Mouse (Mus musculus): ENCODE results near the gene Gm13272. TPM values are rescaled to one million over a fixed set of nuclear protein-coding genes. Genes with fewer than 3 reads are reported as not detected.
"Not testable (repeated sequence)": the region's sequence is repeated elsewhere in the genome, so short reads cannot be mapped to it uniquely, and the experiment has no call there.

The Gm13272 gene
- polyA plus RNA-seq, 1 experiment from 2014 or later, result not detected

- H3K27ac ChIP-seq (ENCODE audit: low read depth, low read length), result peak overlapping the region; percentile 93
- peak overlapping the region; percentile 41 for H3K4me3 ChIP-seq (ENCODE audit: low read length)
- H3K36me3 ChIP-seq (ENCODE audit: control insufficient read depth, insufficient read depth, low read length); H3K27me3 ChIP-seq (ENCODE audit: control insufficient read depth, insufficient read depth, low read length); H3K4me1 ChIP-seq (ENCODE audit: control insufficient read depth, insufficient read depth, low read length); H3K9me3 ChIP-seq (ENCODE audit: control insufficient read depth, low read length): not testable (repeated sequence)
- peak overlapping the region; percentile 69 for H3K4me2 ChIP-seq (replicated peaks; ENCODE audit: low read depth, low read length)
- H3K9ac ChIP-seq (ENCODE audit: low read depth, low read length), result peak overlapping the region; percentile 62
- WGBS, result 1% methylated on average over 15 of the region's 21 CpGs
- ATAC-seq (ENCODE audit: low FRiP score, low TSS enrichment), result peak; percentile 100
Measured at GRCm38 (mm10) chr4:88757628-88758031, 22.0 kb upstream of the Gm13272 start.

- H3K4me3 ChIP-seq (ENCODE audit: low read length); H3K9ac ChIP-seq (ENCODE audit: low read depth, low read length); H3K4me2 ChIP-seq (replicated peaks; ENCODE audit: low read depth, low read length); H3K27ac ChIP-seq (ENCODE audit: low read depth, low read length); H3K27me3 ChIP-seq (ENCODE audit: control insufficient read depth, insufficient read depth, low read length); H3K4me1 ChIP-seq (ENCODE audit: control insufficient read depth, insufficient read depth, low read length); ATAC-seq (ENCODE audit: low FRiP score, low TSS enrichment); H3K36me3 ChIP-seq (ENCODE audit: control insufficient read depth, insufficient read depth, low read length); H3K9me3 ChIP-seq (ENCODE audit: control insufficient read depth, low read length): not testable (repeated sequence)
- 93% methylated on average over 8 of the region's 9 CpGs for WGBS
Measured at GRCm38 (mm10) chr4:88758751-88759150, 20.9 kb upstream of the Gm13272 start.

- H3K9me3 ChIP-seq (ENCODE audit: control insufficient read depth, low read length); ATAC-seq (ENCODE audit: low FRiP score, low TSS enrichment); H3K27me3 ChIP-seq (ENCODE audit: control insufficient read depth, insufficient read depth, low read length); H3K36me3 ChIP-seq (ENCODE audit: control insufficient read depth, insufficient read depth, low read length); H3K27ac ChIP-seq (ENCODE audit: low read depth, low read length); H3K9ac ChIP-seq (ENCODE audit: low read depth, low read length); H3K4me1 ChIP-seq (ENCODE audit: control insufficient read depth, insufficient read depth, low read length): not testable (repeated sequence)
- peak within 1 kb of the TSS; percentile 17; the same call in 1 of the 2 replicates for H3K4me3 ChIP-seq (ENCODE audit: low read length)
- H3K4me2 ChIP-seq (replicated peaks; ENCODE audit: low read depth, low read length), result peak within 1 kb of the TSS; percentile 24; the same call in 1 of the 2 replicates
- WGBS, result 19% methylated on average over 7 of the region's 14 CpGs
Measured at GRCm38 (mm10) chr4:88759610-88760268, 19.9 kb upstream of the Gm13272 start, which contains the start of gene Gm13283. TSS of gene Gm13283 (plus strand) at chr4:88760119.

DNA sequence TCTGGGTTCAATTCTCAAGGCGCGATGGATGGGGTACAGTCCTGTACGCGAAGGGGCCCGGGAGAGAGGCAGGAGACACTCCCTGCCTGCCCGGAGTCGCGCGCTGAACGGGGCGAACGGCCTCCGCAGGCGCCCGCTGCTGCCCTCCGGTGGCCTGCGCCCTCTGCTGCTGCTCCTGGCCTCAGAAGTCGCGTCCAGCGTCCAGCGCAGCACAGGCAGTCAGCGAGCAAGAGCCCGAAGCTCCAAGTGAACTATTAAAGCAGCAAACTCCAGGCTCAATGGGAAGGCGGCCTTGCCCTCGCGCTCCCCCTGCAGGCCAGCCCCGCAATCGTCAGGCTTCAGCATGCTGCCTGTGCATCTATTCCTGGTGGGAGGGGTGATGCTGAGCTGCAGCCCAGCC lies 19.2 kb upstream of the Gm13272 start:
- H3K36me3 ChIP-seq (ENCODE audit: control insufficient read depth, insufficient read depth, low read length); H3K9me3 ChIP-seq (ENCODE audit: control insufficient read depth, low read length); H3K9ac ChIP-seq (ENCODE audit: low read depth, low read length); H3K4me1 ChIP-seq (ENCODE audit: control insufficient read depth, insufficient read depth, low read length); H3K27me3 ChIP-seq (ENCODE audit: control insufficient read depth, insufficient read depth, low read length); H3K27ac ChIP-seq (ENCODE audit: low read depth, low read length); ATAC-seq (ENCODE audit: low FRiP score, low TSS enrichment): not testable (repeated sequence)
- Histone ChIP-seq H3K4me2 (replicated peaks; ENCODE audit: low read depth, low read length) (peak overlapping the region; percentile 24; the same call in 1 of the 2 replicates), H3K4me3 (ENCODE audit: low read length) (peak overlapping the region; percentile 17; the same call in 1 of the 2 replicates)
- 0% methylated on average over 23 of the region's 28 CpGs for WGBS

GRCm38 (mm10) chr4:88761776-88762175 lies 17.9 kb upstream of the Gm13272 start:
- not testable (repeated sequence) for H3K4me2 ChIP-seq (replicated peaks; ENCODE audit: low read depth, low read length); H3K36me3 ChIP-seq (ENCODE audit: control insufficient read depth, insufficient read depth, low read length); ATAC-seq (ENCODE audit: low FRiP score, low TSS enrichment); H3K4me1 ChIP-seq (ENCODE audit: control insufficient read depth, insufficient read depth, low read length); H3K27me3 ChIP-seq (ENCODE audit: control insufficient read depth, insufficient read depth, low read length); H3K27ac ChIP-seq (ENCODE audit: low read depth, low read length); H3K9me3 ChIP-seq (ENCODE audit: control insufficient read depth, low read length); H3K9ac ChIP-seq (ENCODE audit: low read depth, low read length); H3K4me3 ChIP-seq (ENCODE audit: low read length)
- 70% methylated on average over 6 of the region's 8 CpGs for WGBS

GRCm38 (mm10) chr4:88762341-88762740 lies 17.3 kb upstream of the Gm13272 start:
- not testable (repeated sequence) for H3K27ac ChIP-seq (ENCODE audit: low read depth, low read length); H3K36me3 ChIP-seq (ENCODE audit: control insufficient read depth, insufficient read depth, low read length); H3K4me3 ChIP-seq (ENCODE audit: low read length); H3K4me2 ChIP-seq (replicated peaks; ENCODE audit: low read depth, low read length); H3K4me1 ChIP-seq (ENCODE audit: control insufficient read depth, insufficient read depth, low read length); ATAC-seq (ENCODE audit: low FRiP score, low TSS enrichment); H3K27me3 ChIP-seq (ENCODE audit: control insufficient read depth, insufficient read depth, low read length); H3K9ac ChIP-seq (ENCODE audit: low read depth, low read length); H3K9me3 ChIP-seq (ENCODE audit: control insufficient read depth, low read length)
- 60% methylated on average over 7 of the region's 9 CpGs for WGBS

DNA sequence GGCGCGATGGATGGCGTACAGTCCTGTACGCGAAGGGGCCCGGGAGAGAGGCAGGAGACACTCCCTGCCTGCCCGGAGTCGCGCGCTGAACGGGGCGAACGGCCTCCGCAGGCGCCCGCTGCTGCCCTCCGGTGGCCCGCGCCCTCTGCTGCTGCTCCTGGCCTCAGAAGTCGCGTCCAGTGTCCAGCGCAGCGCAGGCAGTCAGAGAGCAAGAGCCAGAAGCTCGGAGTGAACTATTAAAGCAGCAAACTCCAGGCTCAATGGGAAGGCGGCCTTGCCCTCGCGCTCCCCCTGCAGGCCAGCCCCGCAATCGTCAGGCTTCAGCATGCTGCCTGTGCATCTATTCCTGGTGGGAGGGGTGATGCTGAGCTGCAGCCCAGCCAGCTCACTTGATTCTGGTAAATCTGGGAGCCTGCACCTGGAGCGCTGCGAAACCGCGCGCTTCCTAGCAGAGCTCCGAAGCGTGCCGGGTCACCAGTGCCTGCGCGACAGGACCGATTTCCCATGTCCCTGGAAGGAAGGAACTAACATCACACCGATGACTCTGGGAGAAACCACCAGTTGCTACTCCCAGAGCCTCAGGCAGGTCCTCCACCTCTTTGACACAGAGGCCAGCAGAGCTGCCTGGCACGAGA lies 16.1 kb upstream of the Gm13272 start:
- H3K4me1 ChIP-seq (ENCODE audit: control insufficient read depth, insufficient read depth, low read length); H3K36me3 ChIP-seq (ENCODE audit: control insufficient read depth, insufficient read depth, low read length); H3K9me3 ChIP-seq (ENCODE audit: control insufficient read depth, low read length); H3K9ac ChIP-seq (ENCODE audit: low read depth, low read length); ATAC-seq (ENCODE audit: low FRiP score, low TSS enrichment); H3K27ac ChIP-seq (ENCODE audit: low read depth, low read length); H3K27me3 ChIP-seq (ENCODE audit: control insufficient read depth, insufficient read depth, low read length): not testable (repeated sequence)
- 3% methylated on average over 20 of the region's 42 CpGs for WGBS
- Histone ChIP-seq H3K4me3 (ENCODE audit: low read length) (peak overlapping the region; percentile 20), H3K4me2 (replicated peaks; ENCODE audit: low read depth, low read length) (peak overlapping the region; percentile 22)

- not testable (repeated sequence) for H3K9ac ChIP-seq (ENCODE audit: low read depth, low read length); H3K4me3 ChIP-seq (ENCODE audit: low read length); H3K27ac ChIP-seq (ENCODE audit: low read depth, low read length); H3K27me3 ChIP-seq (ENCODE audit: control insufficient read depth, insufficient read depth, low read length); H3K4me2 ChIP-seq (replicated peaks; ENCODE audit: low read depth, low read length); ATAC-seq (ENCODE audit: low FRiP score, low TSS enrichment); H3K36me3 ChIP-seq (ENCODE audit: control insufficient read depth, insufficient read depth, low read length); H3K9me3 ChIP-seq (ENCODE audit: control insufficient read depth, low read length); H3K4me1 ChIP-seq (ENCODE audit: control insufficient read depth, insufficient read depth, low read length)
- no CpG with 5 or more reads among the region's 32 CpGs for WGBS
Measured at GRCm38 (mm10) chr4:88773534-88773933, 6.1 kb upstream of the Gm13272 start, which contains the start of gene Gm13290. TSS of gene Gm13290 (plus strand) at chr4:88773834.

- H3K4me1 ChIP-seq (ENCODE audit: control insufficient read depth, insufficient read depth, low read length); H3K4me3 ChIP-seq (ENCODE audit: low read length); H3K9ac ChIP-seq (ENCODE audit: low read depth, low read length); H3K27ac ChIP-seq (ENCODE audit: low read depth, low read length); H3K27me3 ChIP-seq (ENCODE audit: control insufficient read depth, insufficient read depth, low read length); H3K9me3 ChIP-seq (ENCODE audit: control insufficient read depth, low read length); H3K36me3 ChIP-seq (ENCODE audit: control insufficient read depth, insufficient read depth, low read length); H3K4me2 ChIP-seq (replicated peaks; ENCODE audit: low read depth, low read length); ATAC-seq (ENCODE audit: low FRiP score, low TSS enrichment): not testable (repeated sequence)
- WGBS, result no CpG with 5 or more reads among the region's 29 CpGs
Measured at GRCm38 (mm10) chr4:88776622-88777021, 3.0 kb upstream of the Gm13272 start, which contains the start of gene Gm13289. TSS of gene Gm13289 (plus strand) at chr4:88776922.
